Mouse (Mus musculus): ENCODE measurements around the gene Eif2b5. TPM values are rescaled to one million over a fixed set of nuclear protein-coding genes. Genes with fewer than 3 reads are reported as not detected.

Eif2b5 gene
- total RNA-seq (2023): 10 to 100 TPM; 18.3 to 27.1 TPM

GRCm38 (mm10) chr16:20498677-20499475 lies at the start of gene Eif2b5:
Gene Eif2b5, plus strand, starts transcription at chr16:20498817.

GRCm38 (mm10) chr16:20516726-20517201 lies 18.1 kb downstream of the Eif2b5 start, which contains the start of gene Dvl3:
Gene Dvl3, plus strand, starts transcription at chr16:20516982.

GRCm38 (mm10) chr16:20535296-20536080 lies 36.9 kb downstream of the Eif2b5 start, which contains the start of gene Ap2m1:
Gene Ap2m1, plus strand, starts transcription at chr16:20535478.

GRCm38 (mm10) chr16:20548096-20548948 lies 49.7 kb downstream of the Eif2b5 start, which contains the start of gene Abcf3:
Gene Abcf3, plus strand, starts transcription at chr16:20548577.

Other genes with a start within 250 kb of the Eif2b5 start
- gene Parl, start 196.4 kb upstream of the Eif2b5 start, total RNA-seq (2023): 10 to 100 TPM; 51.1 to 79.0 TPM
- gene Cyp2ab1, start 173.4 kb upstream of the Eif2b5 start, total RNA-seq (2023): 1 to 10 TPM; 4.7 to 5.0 TPM
- gene Abcc5, start 72.4 kb upstream of the Eif2b5 start, total RNA-seq (2023): 10 to 100 TPM; 77.4 to 94.6 TPM
- 10 to 100 TPM; 26.6 to 29.9 TPM for gene Dvl3, start 18.2 kb downstream of the Eif2b5 start, total RNA-seq (2023)
- 100 to 1,000 TPM; 193 to 201 TPM for gene Ap2m1, start 36.7 kb downstream of the Eif2b5 start, total RNA-seq (2023)
- gene Abcf3, start 49.8 kb downstream of the Eif2b5 start, total RNA-seq (2023): 10 to 100 TPM; 41.3 to 50.8 TPM
- under 1 TPM in 1 of 2 experiments, not detected in 1; 0.22 TPM for gene Vwa5b2, start 90.7 kb downstream of the Eif2b5 start, total RNA-seq (2023)
- 1 to 10 TPM; 2.8 to 2.9 TPM for gene Eef1akmt4, start 112.8 kb downstream of the Eif2b5 start, total RNA-seq (2023)
- not detected for gene Gm49333, start 112.8 kb downstream of the Eif2b5 start, total RNA-seq (2023)
- gene Alg3, start 112.9 kb downstream of the Eif2b5 start, total RNA-seq (2023): 1 to 10 TPM; 4.9 to 5.4 TPM
- gene Camk2n2, start 122.5 kb downstream of the Eif2b5 start, total RNA-seq (2023): under 1 TPM; 0.64 to 0.68 TPM
- gene Ece2, start 131.0 kb downstream of the Eif2b5 start, total RNA-seq (2023): not detected
- 100 to 1,000 TPM in 1 of 2 experiments, 10 to 100 TPM in 1; 94.0 to 105 TPM for gene Psmd2, start 152.8 kb downstream of the Eif2b5 start, total RNA-seq (2023)
- gene Eif4g1, start 169.5 kb downstream of the Eif2b5 start, total RNA-seq (2023): 100 to 1,000 TPM; 159 to 168 TPM
- gene Fam131a, start 194.4 kb downstream of the Eif2b5 start, total RNA-seq (2023): 1 to 10 TPM; 1.0 to 1.2 TPM
- 1 to 10 TPM; 9.0 to 9.9 TPM for gene Polr2h, start 218.8 kb downstream of the Eif2b5 start, total RNA-seq (2023)
- 1 to 10 TPM; 1.5 to 3.5 TPM for gene Clcn2, start 218.9 kb downstream of the Eif2b5 start, total RNA-seq (2023)
- not detected for gene Chrd, start 234.3 kb downstream of the Eif2b5 start, total RNA-seq (2023)
- gene Thpo, start 235.7 kb downstream of the Eif2b5 start, total RNA-seq (2023): not detected